Mouse (Mus musculus): ENCODE results near the gene Gm17482. TPM values are rescaled to one million over a fixed set of nuclear protein-coding genes. Genes with fewer than 3 reads are reported as not detected.

The Gm17482 gene
- polyA plus RNA-seq (2012; rRNA removed): not detected in 2 replicates

DNA sequence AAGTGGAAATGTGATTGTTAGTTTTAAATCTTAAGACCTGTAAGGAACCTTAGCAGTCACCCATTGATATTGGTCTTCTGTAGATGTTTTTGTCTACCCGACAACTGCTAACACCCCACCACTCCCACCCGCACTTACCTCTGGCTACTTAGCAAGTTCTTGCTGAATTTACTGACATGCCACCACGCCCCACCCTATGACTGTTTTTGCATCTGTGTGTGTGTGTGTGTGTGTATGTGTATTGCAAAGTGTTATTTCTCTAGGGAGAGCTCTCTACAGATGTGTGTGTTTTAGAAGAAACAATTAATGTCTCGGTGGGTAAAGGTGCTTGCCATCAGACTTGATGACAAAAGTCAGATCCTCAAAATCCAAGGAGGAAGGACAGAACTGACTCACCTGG lies at the start of gene Gm17482:
Gene Gm17482, plus strand, starts transcription at position 301 of the 400 bp plus-strand sequence.
- Histone ChIP-seq H3K4me1 (ENCODE audit: control insufficient read depth, insufficient read depth, insufficient read length) (no peaks in the 10 kb centered on the region), H3K27ac (ENCODE audit: insufficient read depth, low read length) (no peak within 1 kb of the TSS), H3K36me3 (ENCODE audit: control insufficient read depth, insufficient read depth, low read length) (no peaks in the 10 kb centered on the region), H3K4me3 (ENCODE audit: extremely low read depth, insufficient read depth, insufficient read length) (no peak within 1 kb of the TSS), H3K27me3 (ENCODE audit: control insufficient read depth, insufficient read depth, low read length) (no peaks in the 10 kb centered on the region)
- no peak for DNase-seq (ENCODE audit: low read depth in 1 of 2, low spot score in 2 of 2)
- TF ChIP-seq POLR2A (IDR thresholded peaks at IDR 0.05; ENCODE audit: low read depth, low read length): no peak
- no peak for TF ChIP-seq CTCF (IDR thresholded peaks at IDR 0.05; ENCODE audit: extremely low read depth, insufficient read depth, insufficient read length, insufficient replicate concordance)
- 74% methylated on average over 4 of the region's 4 CpGs for WGBS

DNA sequence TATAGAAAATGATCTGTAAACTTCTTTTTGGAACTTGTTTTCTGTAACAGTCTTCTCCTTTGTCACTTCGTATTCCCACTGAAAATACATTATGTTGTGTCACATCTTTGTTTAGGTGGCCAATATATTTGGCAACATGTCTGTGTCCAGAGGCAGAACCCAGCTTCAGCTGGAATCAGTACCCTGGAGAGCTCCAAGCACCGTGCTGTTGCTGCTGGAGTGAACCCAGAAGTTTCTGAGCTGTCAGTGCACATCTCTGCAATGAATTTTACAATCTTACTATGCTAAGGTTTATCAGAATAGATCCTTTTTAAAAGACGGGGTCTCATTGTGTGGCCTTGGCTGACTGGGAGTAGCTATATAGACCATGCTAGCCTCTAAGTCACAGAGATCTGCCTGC lies 48.3 kb upstream of the Gm17482 start:
- Histone ChIP-seq H3K4me1 (ENCODE audit: control insufficient read depth, insufficient read depth, insufficient read length) (no peaks in the 10 kb centered on the region), H3K27me3 (ENCODE audit: control insufficient read depth, insufficient read depth, low read length) (no peaks in the 10 kb centered on the region), H3K36me3 (ENCODE audit: control insufficient read depth, insufficient read depth, low read length) (no peaks in the 10 kb centered on the region), H3K27ac (ENCODE audit: insufficient read depth, low read length) (no peak overlapping the region), H3K4me3 (ENCODE audit: extremely low read depth, insufficient read depth, insufficient read length) (no peak overlapping the region)
- WGBS: 34% methylated on average over 3 of the region's 3 CpGs
- DNase-seq (ENCODE audit: low read depth in 1 of 2, low spot score in 2 of 2): no peak
- TF ChIP-seq POLR2A (IDR thresholded peaks at IDR 0.05; ENCODE audit: low read depth, low read length) (no peak), CTCF (IDR thresholded peaks at IDR 0.05; ENCODE audit: extremely low read depth, insufficient read depth, insufficient read length, insufficient replicate concordance) (no peak)

DNA sequence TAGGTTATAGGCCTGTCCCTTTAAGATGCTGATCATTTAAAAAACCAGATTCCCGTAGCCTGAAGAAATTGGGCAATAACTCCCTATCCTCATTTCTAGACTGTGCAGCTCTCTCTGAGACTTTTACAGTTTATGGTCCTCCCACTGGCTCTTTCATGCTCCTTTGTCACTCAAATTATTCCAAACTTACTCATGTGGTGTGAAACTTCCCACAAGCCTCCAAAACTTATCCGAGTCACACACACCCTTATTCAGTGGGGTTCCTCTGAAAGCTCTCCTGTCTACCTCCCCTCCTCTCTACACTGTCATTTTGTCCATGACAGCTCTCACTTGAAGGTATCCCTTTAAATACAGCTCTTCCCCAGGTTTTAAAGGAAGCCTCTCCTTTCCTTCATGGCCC lies 46.0 kb upstream of the Gm17482 start:
- H3K27ac ChIP-seq (ENCODE audit: insufficient read depth, low read length): no peak overlapping the region
- DNase-seq (ENCODE audit: low read depth in 1 of 2, low spot score in 2 of 2): no peak
- no peaks in the 10 kb centered on the region for H3K27me3 ChIP-seq (ENCODE audit: control insufficient read depth, insufficient read depth, low read length)
- no peaks in the 10 kb centered on the region for H3K36me3 ChIP-seq (ENCODE audit: control insufficient read depth, insufficient read depth, low read length)
- H3K4me1 ChIP-seq (ENCODE audit: control insufficient read depth, insufficient read depth, insufficient read length): no peaks in the 10 kb centered on the region
- WGBS: 74% methylated on average over 2 of the region's 2 CpGs
- no peak overlapping the region for H3K4me3 ChIP-seq (ENCODE audit: extremely low read depth, insufficient read depth, insufficient read length)
- TF ChIP-seq CTCF (IDR thresholded peaks at IDR 0.05; ENCODE audit: extremely low read depth, insufficient read depth, insufficient read length, insufficient replicate concordance) (no peak), POLR2A (IDR thresholded peaks at IDR 0.05; ENCODE audit: low read depth, low read length) (no peak)

DNA sequence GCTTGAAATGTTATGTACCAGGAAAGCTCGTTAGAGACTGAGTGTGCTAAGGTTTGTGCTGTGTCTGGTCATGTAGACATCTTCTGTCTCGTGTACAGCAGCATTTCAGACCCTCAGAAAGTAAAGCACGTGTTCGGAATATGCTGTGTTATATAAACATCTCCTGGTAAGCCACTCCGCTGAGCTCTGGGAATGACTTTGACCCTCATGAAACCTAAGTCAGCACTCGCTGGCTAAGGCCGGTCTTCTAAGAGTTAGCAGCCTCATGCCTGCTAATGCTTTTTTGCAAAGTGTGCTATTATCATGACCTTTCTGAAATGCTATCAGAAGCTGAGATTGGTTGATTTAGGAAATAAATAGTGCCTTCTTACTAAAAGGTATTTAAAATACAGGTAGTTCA lies 36.0 kb upstream of the Gm17482 start:
- H3K27me3 ChIP-seq (ENCODE audit: control insufficient read depth, insufficient read depth, low read length): no peaks in the 10 kb centered on the region
- no peaks in the 10 kb centered on the region for H3K36me3 ChIP-seq (ENCODE audit: control insufficient read depth, insufficient read depth, low read length)
- H3K27ac ChIP-seq (ENCODE audit: insufficient read depth, low read length): no peak overlapping the region
- 87% methylated on average over 7 of the region's 7 CpGs for WGBS
- H3K4me1 ChIP-seq (ENCODE audit: control insufficient read depth, insufficient read depth, insufficient read length): no peaks in the 10 kb centered on the region
- H3K4me3 ChIP-seq (ENCODE audit: extremely low read depth, insufficient read depth, insufficient read length): no peak overlapping the region
- no peak for DNase-seq (ENCODE audit: low read depth in 1 of 2, low spot score in 2 of 2)
- TF ChIP-seq POLR2A (IDR thresholded peaks at IDR 0.05; ENCODE audit: low read depth, low read length) (no peak), CTCF (IDR thresholded peaks at IDR 0.05; ENCODE audit: extremely low read depth, insufficient read depth, insufficient read length, insufficient replicate concordance) (no peak)

DNA sequence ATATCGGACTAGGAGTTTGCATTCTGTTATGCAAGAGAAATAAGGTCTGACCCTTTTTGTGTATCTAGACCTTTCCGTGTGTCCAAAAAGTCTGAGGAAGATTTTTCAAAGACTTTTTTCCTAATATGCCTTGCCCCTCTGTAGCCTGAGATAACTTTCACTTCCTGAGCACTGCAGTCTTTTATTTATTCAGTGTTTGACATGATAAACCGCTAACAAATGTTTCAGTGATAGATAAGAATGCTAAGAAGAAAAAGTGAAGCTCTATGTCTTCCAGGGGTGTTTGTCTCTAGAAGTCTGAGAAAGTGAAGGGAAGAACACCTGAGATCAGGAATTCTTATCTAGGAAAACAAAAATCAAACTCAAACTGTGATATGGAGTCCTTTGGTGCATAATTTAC lies 26.4 kb upstream of the Gm17482 start:
- WGBS: 68% methylated on average over 3 of the region's 3 CpGs
- no peak for DNase-seq (ENCODE audit: low read depth in 1 of 2, low spot score in 2 of 2)
- Histone ChIP-seq H3K27ac (ENCODE audit: insufficient read depth, low read length) (no peak overlapping the region), H3K27me3 (ENCODE audit: control insufficient read depth, insufficient read depth, low read length) (no peaks in the 10 kb centered on the region), H3K36me3 (ENCODE audit: control insufficient read depth, insufficient read depth, low read length) (no peaks in the 10 kb centered on the region), H3K4me3 (ENCODE audit: extremely low read depth, insufficient read depth, insufficient read length) (no peak overlapping the region), H3K4me1 (ENCODE audit: control insufficient read depth, insufficient read depth, insufficient read length) (no peaks in the 10 kb centered on the region)
- TF ChIP-seq CTCF (IDR thresholded peaks at IDR 0.05; ENCODE audit: extremely low read depth, insufficient read depth, insufficient read length, insufficient replicate concordance): no peak
- TF ChIP-seq POLR2A (IDR thresholded peaks at IDR 0.05; ENCODE audit: low read depth, low read length): no peak

DNA sequence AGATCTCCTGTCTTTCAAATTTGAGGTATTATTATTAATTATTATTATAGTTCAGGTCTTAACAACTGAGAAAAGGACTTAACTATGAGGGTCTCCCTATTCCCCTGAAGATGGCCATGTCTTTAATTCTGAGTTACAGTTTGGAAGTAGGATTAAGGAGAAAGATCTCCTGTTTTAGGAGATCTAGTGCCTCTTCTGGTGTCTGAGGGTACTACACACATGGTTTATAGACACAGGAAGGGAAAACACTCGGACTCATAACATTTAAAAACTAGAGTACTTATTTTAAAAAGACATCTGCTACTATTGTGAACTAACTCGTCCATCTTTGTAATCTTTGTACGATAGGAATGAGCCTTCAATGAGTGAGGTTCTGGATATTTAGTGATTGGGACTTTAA lies 24.1 kb upstream of the Gm17482 start:
- TF ChIP-seq POLR2A (IDR thresholded peaks at IDR 0.05; ENCODE audit: low read depth, low read length) (no peak), CTCF (IDR thresholded peaks at IDR 0.05; ENCODE audit: extremely low read depth, insufficient read depth, insufficient read length, insufficient replicate concordance) (no peak)
- WGBS: 79% methylated on average over 3 of the region's 3 CpGs
- no peak for DNase-seq (ENCODE audit: low read depth in 1 of 2, low spot score in 2 of 2)

DNA sequence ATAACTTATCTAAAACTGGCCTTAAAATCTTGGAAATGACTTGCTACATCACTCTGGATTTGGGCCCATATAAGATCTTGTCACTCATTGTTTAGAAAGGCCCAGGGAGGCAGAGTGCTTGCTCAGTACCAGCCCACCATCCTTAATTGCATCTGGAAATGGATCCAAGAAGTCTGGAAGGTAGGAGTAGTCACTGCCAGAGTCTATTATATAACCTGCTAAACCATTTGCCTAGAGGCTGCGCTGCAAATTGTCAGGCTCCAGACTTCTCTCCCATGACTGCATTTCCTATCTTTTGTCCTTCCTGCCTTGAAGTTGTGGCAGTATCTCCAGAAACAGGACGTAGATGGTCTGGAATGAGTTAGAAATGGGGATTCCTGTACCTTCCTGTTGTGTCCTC lies 17.0 kb upstream of the Gm17482 start:
- WGBS: 76% methylated on average over 2 of the region's 2 CpGs
- Histone ChIP-seq H3K27me3 (ENCODE audit: control insufficient read depth, insufficient read depth, low read length) (no peaks in the 10 kb centered on the region), H3K27ac (ENCODE audit: insufficient read depth, low read length) (no peak overlapping the region), H3K4me1 (ENCODE audit: control insufficient read depth, insufficient read depth, insufficient read length) (no peaks in the 10 kb centered on the region), H3K36me3 (ENCODE audit: control insufficient read depth, insufficient read depth, low read length) (no peaks in the 10 kb centered on the region), H3K4me3 (ENCODE audit: extremely low read depth, insufficient read depth, insufficient read length) (no peak overlapping the region)
- TF ChIP-seq POLR2A (IDR thresholded peaks at IDR 0.05; ENCODE audit: low read depth, low read length) (no peak), CTCF (IDR thresholded peaks at IDR 0.05; ENCODE audit: extremely low read depth, insufficient read depth, insufficient read length, insufficient replicate concordance) (no peak)
- no peak for DNase-seq (ENCODE audit: low read depth in 1 of 2, low spot score in 2 of 2)

More for the DNA sequence above, 24.1 kb upstream of the Gm17482 start:
- H3K27ac ChIP-seq (ENCODE audit: insufficient read depth, low read length): no peak overlapping the region
- no peaks in the 10 kb centered on the region for H3K27me3 ChIP-seq (ENCODE audit: control insufficient read depth, insufficient read depth, low read length)
- H3K4me1 ChIP-seq (ENCODE audit: control insufficient read depth, insufficient read depth, insufficient read length): no peaks in the 10 kb centered on the region
- no peaks in the 10 kb centered on the region for H3K36me3 ChIP-seq (ENCODE audit: control insufficient read depth, insufficient read depth, low read length)
- no peak overlapping the region for H3K4me3 ChIP-seq (ENCODE audit: extremely low read depth, insufficient read depth, insufficient read length)

All from spleen, adult 2 months (tissue).